Mouse (Mus musculus) kidney, postnatal 0 days (tissue): ENCODE results near the gene Marveld1. TPM values are rescaled to one million over a fixed set of nuclear protein-coding genes. Genes with fewer than 3 reads are reported as not detected.
A peak's percentile ranks its signal among the peaks of the same experiment; 100 is the strongest.

Source experiments
- ATAC-seq: fragments of 200-750 bp; cut with Nextera tagmentation; replicated peaks from 2 replicates; pipeline ENCODE4 v1.8.0; 2017; ENCODE audit warnings: low read depth, moderate number of reproducible peaks, moderate TSS enrichment, moderate library complexity; ENCODE audit not compliant: low FRiP score
- DNase-seq: peaks from one replicate; pipeline ENCODE4 v3.0.0-alpha.2; 2016; ENCODE audit warnings: low spot score
- H3K27ac ChIP-seq: fragments of 300-500 bp; sonication (generic); 2 replicates; pipeline ENCODE4 v1.5.1; 2014; ENCODE audit warnings: mild to moderate bottlenecking
- H3K27me3 ChIP-seq: fragments of 300-500 bp; sonication (generic); 2 replicates; pipeline ENCODE4 v1.6.1; 2014; ENCODE audit warnings: low read length, mixed read lengths; ENCODE audit not compliant: insufficient read depth
- H3K36me3 ChIP-seq: fragments of 300-500 bp; sonication (generic); 2 replicates; pipeline ENCODE4 v1.6.1; 2014; ENCODE audit warnings: low read length, mixed read lengths; ENCODE audit not compliant: insufficient read depth
- H3K4me1 ChIP-seq: fragments of 300-500 bp; sonication (generic); replicated peaks from 2 replicates; pipeline ENCODE4 v1.6.1; 2014; ENCODE audit warnings: antibody characterized with exemption, low read length, mixed read lengths; ENCODE audit not compliant: insufficient read depth
- H3K4me2 ChIP-seq: fragments of 300-500 bp; sonication (generic); 2 replicates; pipeline ENCODE4 v1.6.1; 2014; ENCODE audit warnings: mild to moderate bottlenecking, low read length, moderate library complexity, mixed read lengths
- H3K4me3 ChIP-seq: fragments of 300-500 bp; sonication (generic); replicated peaks from 2 replicates; pipeline ENCODE4 v1.5.1; 2014; ENCODE audit warnings: low read depth, low read length
- H3K9ac ChIP-seq: fragments of 300-500 bp; sonication (generic); 2 replicates; pipeline ENCODE4 v1.6.1; 2014; ENCODE audit warnings: low read depth, low read length
- H3K9me3 ChIP-seq: fragments of 300-500 bp; sonication (generic); replicated peaks from 2 replicates; pipeline ENCODE4 v1.6.1; 2016; ENCODE audit warnings: low read length, inconsistent platforms, mixed read lengths
- CTCF ChIP-seq: IDR thresholded peaks from 2 replicates; pipeline ENCODE4 v1.5.1; 2016; ENCODE audit warnings: antibody characterized with exemption, low read depth, mild to moderate bottlenecking, moderate library complexity
- WGBS: fragments of 180-500 bp; shearing (Covaris S2); extraction: QIAGEN DNeasy Blood & Tissue Kit; methylation state at CpG from one replicate; pipeline ENCODE4 v1.1.7; 2014; 5-methylcytosine and 5-hydroxymethylcytosine counted together
- polyA plus RNA-seq: library from polyadenylated mRNA; unstranded; fragments of >200 nt; fragmentation: Nextera tagmentation; extraction: Ambion mirVana; gene quantifications from 2 replicates; pipeline ENCODE4 v1.2.1, GENCODE M21; 2015

The Marveld1 gene
- polyA plus RNA-seq, 1 experiment from 2014 or later, result 18.9 TPM

- no peak for DNase-seq
- no peak overlapping the region for H3K27ac ChIP-seq
- no peak for TF ChIP-seq CTCF
Observed at GRCm38 (mm10) chr19:42120451-42120850, 26.7 kb upstream of the Marveld1 start.

DNA sequence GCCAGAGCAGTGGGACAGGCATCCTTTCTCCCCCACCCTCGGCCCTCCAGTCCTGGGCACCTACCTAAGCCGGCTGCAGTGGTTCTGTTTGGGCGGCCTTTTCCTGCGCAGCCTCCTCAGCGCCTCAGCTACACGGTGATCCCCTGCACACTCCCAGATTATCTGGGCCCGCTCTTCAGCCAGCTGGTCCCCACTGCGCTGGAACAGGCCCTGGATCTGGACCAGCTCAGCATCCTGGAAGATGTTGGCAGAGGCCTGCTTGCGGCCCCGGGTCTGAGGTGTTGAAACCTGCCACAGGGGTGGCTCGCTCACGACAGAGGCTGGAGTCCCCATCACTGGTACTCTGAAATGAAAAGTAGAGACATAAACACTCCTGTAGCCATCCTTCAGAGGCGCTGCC is 22.5 kb upstream of the Marveld1 start:
- Histone ChIP-seq H3K4me2 (no peak overlapping the region), H3K36me3 (peaks cover 29% of the 10 kb centered on the region), H3K9ac (no peak overlapping the region), H3K27me3 (no peaks in the 10 kb centered on the region), H3K4me3 (no peak overlapping the region), H3K4me1 (no peaks in the 10 kb centered on the region; the same call in 1 of the 2 replicates), H3K9me3 (no peaks in the 10 kb centered on the region), H3K27ac (no peak overlapping the region)
- ATAC-seq, result no peak
- WGBS, result 91% methylated on average over 13 of the region's 13 CpGs
- TF ChIP-seq CTCF, result no peak
- no peak for DNase-seq

More at GRCm38 (mm10) chr19:42120451-42120850, 26.7 kb upstream of the Marveld1 start:
- H3K9me3 ChIP-seq, result no peaks in the 10 kb centered on the region
- no peak for ATAC-seq
- H3K27me3 ChIP-seq, result no peaks in the 10 kb centered on the region
- 91% methylated on average over 8 of the region's 8 CpGs for WGBS
- H3K4me3 ChIP-seq, result no peak overlapping the region
- H3K4me2 ChIP-seq, result no peak overlapping the region
- no peaks in the 10 kb centered on the region for H3K4me1 ChIP-seq
- H3K9ac ChIP-seq, result no peak overlapping the region
- peaks cover 46% of the 10 kb centered on the region for H3K36me3 ChIP-seq

- Histone ChIP-seq H3K36me3 (peaks cover 25% of the 10 kb centered on the region), H3K27me3 (no peaks in the 10 kb centered on the region), H3K27ac (no peak overlapping the region), H3K4me2 (no peak overlapping the region), H3K9me3 (no peaks in the 10 kb centered on the region), H3K4me1 (no peaks in the 10 kb centered on the region; the same call in 1 of the 2 replicates), H3K4me3 (no peak overlapping the region), H3K9ac (no peak overlapping the region)
- WGBS, result 86% methylated on average over 11 of the region's 11 CpGs
- TF ChIP-seq CTCF, result no peak
- ATAC-seq (no peak), DNase-seq (no peak)
Observed at GRCm38 (mm10) chr19:42125501-42126218, 21.5 kb upstream of the Marveld1 start.

DNA sequence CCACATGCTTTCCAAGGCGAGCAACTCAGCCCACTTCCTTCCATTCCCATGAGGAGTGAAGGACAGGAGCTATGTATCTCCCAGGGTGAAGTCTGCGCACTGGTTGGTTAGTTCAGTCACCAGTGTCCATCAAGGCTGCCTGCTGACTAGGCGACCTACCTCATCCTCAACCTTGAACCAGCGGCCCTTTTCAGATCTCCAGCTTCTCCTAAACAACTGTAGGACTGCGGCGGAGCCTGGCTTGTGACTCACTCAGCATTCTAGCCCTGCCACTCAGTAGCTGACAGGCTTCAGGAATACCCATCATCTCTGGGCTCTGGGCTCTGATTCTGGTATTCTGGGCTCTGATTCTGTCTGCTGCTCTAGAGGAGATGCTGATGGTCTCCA is 21.0 kb upstream of the Marveld1 start:
- ATAC-seq (no peak), DNase-seq (no peak)
- Histone ChIP-seq H3K4me2 (no peak overlapping the region), H3K4me1 (no peaks in the 10 kb centered on the region; the same call in 1 of the 2 replicates), H3K9me3 (no peaks in the 10 kb centered on the region), H3K27ac (no peak overlapping the region), H3K27me3 (no peaks in the 10 kb centered on the region), H3K36me3 (peaks cover 20% of the 10 kb centered on the region; the same call in 1 of the 2 replicates), H3K4me3 (no peak overlapping the region), H3K9ac (no peak overlapping the region)
- 93% methylated on average over 6 of the region's 6 CpGs for WGBS
- no peak for TF ChIP-seq CTCF

- H3K9me3 ChIP-seq, result no peaks in the 10 kb centered on the region
- H3K36me3 ChIP-seq, result 0 out of 2 replicates have a peak, but pooled peaks cover 11% of the 10 kb centered on the region
- no peak overlapping the region for H3K27ac ChIP-seq
- no peak for TF ChIP-seq CTCF
- 0 out of 2 replicates have a peak overlapping the region, but pooled peaks have one; percentile 27 for H3K9ac ChIP-seq
- H3K4me2 ChIP-seq, result no peak overlapping the region
- H3K4me1 ChIP-seq, result no peaks in the 10 kb centered on the region; the same call in 1 of the 2 replicates
- no peak for ATAC-seq
- 90% methylated on average over 5 of the region's 5 CpGs for WGBS
- no peak overlapping the region for H3K4me3 ChIP-seq
- H3K27me3 ChIP-seq, result no peaks in the 10 kb centered on the region
- no peak for DNase-seq
Observed at GRCm38 (mm10) chr19:42127024-42127423, 20.2 kb upstream of the Marveld1 start.

- Histone ChIP-seq H3K9me3 (no peaks in the 10 kb centered on the region), H3K27ac (peak overlapping the region; percentile 84), H3K9ac (peak overlapping the region; percentile 70), H3K4me2 (peak overlapping the region; percentile 82), H3K36me3 (0 out of 2 replicates have a peak, but pooled peaks cover 9% of the 10 kb centered on the region), H3K27me3 (no peaks in the 10 kb centered on the region), H3K4me1 (no peaks in the 10 kb centered on the region; the same call in 1 of the 2 replicates), H3K4me3 (peak overlapping the region; percentile 56)
- WGBS, result 6% methylated on average over 23 of the region's 23 CpGs
- ATAC-seq, result no peak; the same call in 1 of the 2 replicates
- no peak for DNase-seq
- TF ChIP-seq CTCF, result no peak
Observed at GRCm38 (mm10) chr19:42128052-42128740, 19.0 kb upstream of the Marveld1 start.
